Mouse (Mus musculus): ENCODE measurements around the gene Vmn1r29. TPM values are rescaled to one million over a fixed set of nuclear protein-coding genes. Genes with fewer than 3 reads are reported as not detected.
"Not testable (repeated sequence)": the region's sequence is repeated elsewhere in the genome, so short reads cannot be mapped to it uniquely, and the experiment has no call there.

The Vmn1r29 gene
- total RNA-seq (2021): not detected
- not detected in 2 replicates for polyA plus RNA-seq (2012; rRNA removed)
- long read RNA-seq: 0 reads

GRCm38 (mm10) chr6:58301249-58301648 is at the start of gene Vmn1r29:
TSS of gene Vmn1r29 (plus strand) at chr6:58301549.
- intact Hi-C loops (cut with DNase I): no loop called here
- H3K27me3 ChIP-seq (ENCODE audit: control insufficient read depth, insufficient read depth, low read length): no peaks in the 10 kb centered on the region
- no peak for DNase-seq
- no peak within 1 kb of the TSS for H3K27ac ChIP-seq
- H3K4me3 ChIP-seq: no peak within 1 kb of the TSS
- no peak within 1 kb of the TSS for H3K9ac ChIP-seq (ENCODE audit: low read depth, low read length)
- H3K79me2 ChIP-seq (replicated peaks; ENCODE audit: control insufficient read depth, insufficient read depth, low read length): no peaks in the 10 kb centered on the region
- no peak for TF ChIP-seq POLR2A (IDR thresholded peaks at IDR 0.05; ENCODE audit: insufficient read depth, low read depth, low read length)
- no peak for TF ChIP-seq EP300 (IDR thresholded peaks at IDR 0.05; ENCODE audit: insufficient read depth, low read depth, low read length)
- TF ChIP-seq CTCF (IDR thresholded peaks at IDR 0.05): no peak
- H3K36me3 ChIP-seq (ENCODE audit: control insufficient read depth, insufficient read depth, low read length): no peaks in the 10 kb centered on the region
- no peaks in the 10 kb centered on the region for H3K4me1 ChIP-seq (ENCODE audit: control insufficient read depth, insufficient read depth, low read length)

GRCm38 (mm10) chr6:58261737-58262136 is 39.6 kb upstream of the Vmn1r29 start, which contains the start of gene Vmn1r28:
TSS of gene Vmn1r28 (plus strand) at chr6:58262037.
- TF ChIP-seq CTCF (IDR thresholded peaks at IDR 0.05): no peak
- Histone ChIP-seq H3K36me3 (ENCODE audit: control insufficient read depth, insufficient read depth, low read length) (no peaks in the 10 kb centered on the region), H3K79me2 (replicated peaks; ENCODE audit: control insufficient read depth, insufficient read depth, low read length) (no peaks in the 10 kb centered on the region), H3K27me3 (ENCODE audit: control insufficient read depth, insufficient read depth, low read length) (no peaks in the 10 kb centered on the region), H3K4me1 (ENCODE audit: control insufficient read depth, insufficient read depth, low read length) (no peaks in the 10 kb centered on the region), H3K9ac (ENCODE audit: low read depth, low read length) (no peak within 1 kb of the TSS), H3K4me3 (no peak within 1 kb of the TSS), H3K27ac (no peak within 1 kb of the TSS)
- intact Hi-C loops (cut with DNase I): no loop called here
- DNase-seq: no peak
- 71% methylated on average over 1 of the region's 1 CpGs for WGBS

DNA sequence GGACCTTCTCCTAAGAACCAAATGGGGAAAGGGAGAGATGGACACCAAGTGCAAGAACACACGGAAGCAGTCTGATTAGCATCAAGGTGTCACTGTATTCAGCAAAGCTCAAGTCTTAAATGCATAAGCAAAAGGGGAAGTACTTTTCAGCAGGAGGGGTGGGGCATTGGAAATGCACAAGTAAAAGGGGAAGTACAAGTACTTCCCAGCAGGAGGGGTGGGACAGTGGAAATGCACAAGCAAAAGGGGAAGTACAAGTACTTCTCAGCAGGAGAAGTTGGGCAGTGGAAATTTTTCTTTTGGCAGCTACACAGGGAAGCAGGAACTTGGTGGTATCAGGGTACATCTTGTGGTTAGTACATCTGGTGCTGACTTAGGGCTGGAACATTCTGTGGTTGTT is 21.7 kb upstream of the Vmn1r29 start:
- H3K4me1 ChIP-seq (ENCODE audit: control insufficient read depth, insufficient read depth, low read length); H3K27ac ChIP-seq; H3K9ac ChIP-seq (ENCODE audit: low read depth, low read length); H3K4me3 ChIP-seq; H3K27me3 ChIP-seq (ENCODE audit: control insufficient read depth, insufficient read depth, low read length); intact Hi-C loops (cut with DNase I); H3K79me2 ChIP-seq (replicated peaks; ENCODE audit: control insufficient read depth, insufficient read depth, low read length); DNase-seq; H3K36me3 ChIP-seq (ENCODE audit: control insufficient read depth, insufficient read depth, low read length): not testable (repeated sequence)
- 89% methylated on average over 1 of the region's 1 CpGs for WGBS

GRCm38 (mm10) chr6:58292201-58292600 is 9.1 kb upstream of the Vmn1r29 start:
- Histone ChIP-seq H3K36me3 (ENCODE audit: control insufficient read depth, insufficient read depth, low read length) (no peaks in the 10 kb centered on the region), H3K9ac (ENCODE audit: low read depth, low read length) (no peak overlapping the region), H3K4me1 (ENCODE audit: control insufficient read depth, insufficient read depth, low read length) (no peaks in the 10 kb centered on the region), H3K4me3 (no peak overlapping the region), H3K27ac (no peak overlapping the region), H3K79me2 (replicated peaks; ENCODE audit: control insufficient read depth, insufficient read depth, low read length) (no peaks in the 10 kb centered on the region), H3K27me3 (ENCODE audit: control insufficient read depth, insufficient read depth, low read length) (no peaks in the 10 kb centered on the region)
- no peak for DNase-seq
- TF ChIP-seq CTCF (IDR thresholded peaks at IDR 0.05) (no peak), POLR2A (IDR thresholded peaks at IDR 0.05; ENCODE audit: insufficient read depth, low read depth, low read length) (no peak), EP300 (IDR thresholded peaks at IDR 0.05; ENCODE audit: insufficient read depth, low read depth, low read length) (no peak)
- intact Hi-C loops (cut with DNase I): no loop called here
- 55% methylated on average over 2 of the region's 2 CpGs for WGBS

GRCm38 (mm10) chr6:58298511-58298910 is 2.8 kb upstream of the Vmn1r29 start:
- H3K36me3 ChIP-seq (ENCODE audit: control insufficient read depth, insufficient read depth, low read length); DNase-seq; H3K27ac ChIP-seq; H3K27me3 ChIP-seq (ENCODE audit: control insufficient read depth, insufficient read depth, low read length); H3K4me3 ChIP-seq; H3K4me1 ChIP-seq (ENCODE audit: control insufficient read depth, insufficient read depth, low read length); intact Hi-C loops (cut with DNase I); H3K9ac ChIP-seq (ENCODE audit: low read depth, low read length); H3K79me2 ChIP-seq (replicated peaks; ENCODE audit: control insufficient read depth, insufficient read depth, low read length): not testable (repeated sequence)
- WGBS: 72% methylated on average over 19 of the region's 19 CpGs

DNA sequence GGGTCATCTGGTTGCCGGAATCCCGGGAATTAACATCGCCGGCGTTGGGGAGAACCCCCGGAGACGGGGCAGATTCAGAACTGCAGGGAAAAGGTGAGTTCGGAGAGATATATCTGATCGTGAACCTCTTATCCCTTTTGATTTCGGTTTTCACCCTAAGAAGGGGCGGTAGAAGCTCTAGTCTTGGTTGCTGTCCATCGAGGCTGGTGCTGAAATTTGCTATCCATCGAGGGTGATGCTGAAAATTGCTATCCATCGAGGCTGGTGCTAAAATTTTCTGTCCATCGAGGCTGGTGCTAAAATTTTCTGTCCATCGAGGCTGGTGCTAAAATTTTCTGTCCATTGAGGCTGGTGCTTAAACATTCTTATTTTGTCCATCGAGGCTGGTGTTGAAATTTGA is 29.3 kb downstream of the Vmn1r29 start:
- intact Hi-C loops (cut with DNase I); H3K4me3 ChIP-seq; H3K27ac ChIP-seq; H3K4me1 ChIP-seq (ENCODE audit: control insufficient read depth, insufficient read depth, low read length); DNase-seq; H3K9ac ChIP-seq (ENCODE audit: low read depth, low read length); H3K79me2 ChIP-seq (replicated peaks; ENCODE audit: control insufficient read depth, insufficient read depth, low read length); H3K27me3 ChIP-seq (ENCODE audit: control insufficient read depth, insufficient read depth, low read length); H3K36me3 ChIP-seq (ENCODE audit: control insufficient read depth, insufficient read depth, low read length): not testable (repeated sequence)
- 70% methylated on average over 17 of the region's 17 CpGs for WGBS

Other genes starting within 250 kb of the Vmn1r29 start
- not detected for gene Vmn1r27, start 82.7 kb upstream of the Vmn1r29 start, total RNA-seq (2021)
- not detected in 2 replicates for gene Vmn1r27, start 82.7 kb upstream of the Vmn1r29 start, polyA plus RNA-seq (2012; rRNA removed)
- gene Vmn1r28, start 39.5 kb upstream of the Vmn1r29 start, total RNA-seq (2021): not detected
- gene Vmn1r28, start 39.5 kb upstream of the Vmn1r29 start, polyA plus RNA-seq (2012; rRNA removed): not detected in 2 replicates
- not detected for gene Vmn1r30, start 141.8 kb downstream of the Vmn1r29 start, total RNA-seq (2021)
- gene Vmn1r30, start 141.8 kb downstream of the Vmn1r29 start, polyA plus RNA-seq (2012; rRNA removed): not detected in 2 replicates
- not detected for gene Vmn1r31, start 173.8 kb downstream of the Vmn1r29 start, total RNA-seq (2021)
- not detected in 2 replicates for gene Vmn1r31, start 173.8 kb downstream of the Vmn1r29 start, polyA plus RNA-seq (2012; rRNA removed)

All from heart, adult 2 months (tissue).